Mouse (Mus musculus): ENCODE results near the gene Ugp2.
A peak's percentile ranks its signal among the peaks of the same experiment; 100 is the strongest.

Gene Ugp2

DNA sequence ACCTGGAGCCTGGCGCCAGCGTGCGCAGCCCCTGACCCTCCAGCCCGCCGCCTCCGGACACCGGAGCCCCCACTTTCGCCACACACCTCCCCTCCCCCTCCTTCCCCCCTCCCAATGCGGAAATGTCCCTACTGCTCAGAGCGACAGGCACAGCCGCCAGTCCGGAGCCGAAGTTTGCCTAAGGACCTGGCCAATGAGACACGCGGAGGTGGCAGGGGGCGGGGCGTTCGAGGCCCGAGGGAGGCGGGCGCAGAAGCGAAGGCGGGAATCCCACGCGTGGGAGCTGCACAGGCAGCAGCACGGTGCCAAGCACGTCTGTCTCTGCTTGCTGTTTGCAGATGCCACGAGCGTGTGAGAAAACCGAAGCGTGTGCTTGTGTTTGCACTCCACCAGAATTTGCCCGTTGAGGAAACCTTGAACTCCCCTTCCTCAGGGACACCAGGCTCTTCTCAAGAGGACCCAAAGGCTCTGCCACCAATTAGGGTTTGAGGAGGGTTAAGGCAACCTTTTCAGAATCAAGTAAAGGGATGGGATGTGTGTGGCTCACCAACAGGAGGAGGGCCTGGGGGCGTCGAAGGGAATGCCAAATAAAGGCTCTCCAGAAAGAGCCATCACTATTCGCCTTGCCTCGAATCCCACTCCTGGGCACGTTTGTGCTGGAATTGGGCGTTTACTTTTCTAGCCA, at the start of gene Ugp2:
Gene Ugp2, minus strand, starts transcription at position 80 of the 685 bp plus-strand sequence.
- peak; percentile 93 for DNase-seq (ENCODE audit: low read depth, low spot score)

DNA sequence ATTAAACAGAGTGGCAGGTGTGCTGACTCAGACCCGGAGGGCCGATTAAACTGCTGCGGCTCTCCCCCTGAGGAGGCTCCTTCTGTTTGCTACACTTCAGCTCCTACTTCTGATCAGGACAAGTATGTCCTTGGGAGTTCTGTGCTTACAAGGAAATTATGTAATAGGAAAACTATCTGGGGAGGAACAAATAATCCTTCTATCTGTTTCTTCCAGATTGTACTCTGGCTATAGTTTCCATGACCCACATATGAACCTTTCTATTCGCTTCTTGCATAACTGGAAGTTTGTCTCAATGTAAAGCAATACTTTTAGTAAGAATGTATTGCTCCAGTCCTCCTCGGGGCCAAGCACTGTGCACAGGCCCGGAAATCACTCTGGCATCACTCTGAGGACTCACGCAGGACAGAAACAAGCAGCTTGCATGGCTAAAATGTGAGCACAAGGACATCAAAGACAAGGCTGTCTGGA, 43.9 kb upstream of the Ugp2 start:
- no peak for DNase-seq (ENCODE audit: low read depth, low spot score)

DNA sequence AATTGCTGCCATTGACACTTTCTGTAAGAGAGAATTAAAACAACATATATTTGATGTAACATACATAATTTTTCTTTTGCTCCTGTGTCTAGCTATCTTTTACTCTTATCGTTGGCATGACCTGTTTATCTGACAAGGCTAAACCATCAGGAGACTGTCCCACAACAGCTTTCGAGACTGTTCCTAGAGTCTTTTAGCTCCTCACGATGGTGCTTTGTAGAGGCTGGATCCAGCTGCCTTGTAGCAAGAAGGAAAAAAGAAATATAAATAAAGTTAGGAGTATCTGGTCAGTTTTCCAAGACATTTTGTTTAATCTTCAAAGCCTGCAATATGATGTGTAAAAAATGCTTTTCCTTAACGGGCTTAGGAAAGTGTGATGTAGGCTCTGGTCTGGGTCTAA, 35.7 kb upstream of the Ugp2 start:
- DNase-seq (ENCODE audit: low read depth, low spot score), result no peak

DNA sequence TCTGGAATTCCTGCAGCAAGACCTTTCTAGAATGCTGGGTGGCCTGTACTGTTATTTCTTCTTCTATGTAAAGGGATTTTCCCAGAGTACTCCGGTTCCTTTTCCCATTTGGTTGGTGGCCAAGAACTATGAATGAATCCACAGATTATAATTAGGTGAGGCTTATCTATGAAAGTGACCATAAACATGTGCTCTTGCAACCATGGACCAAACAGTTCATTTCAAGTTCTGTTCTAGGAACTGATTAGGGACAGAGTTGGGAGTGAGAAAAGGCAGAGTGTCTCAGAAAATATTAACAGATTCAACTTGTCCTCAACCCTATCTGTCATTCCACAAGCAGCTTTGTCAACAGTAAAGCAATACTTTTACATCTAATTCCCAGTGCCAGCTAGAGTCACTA, 35.1 kb upstream of the Ugp2 start:
- no peak for DNase-seq (ENCODE audit: low read depth, low spot score)

DNA sequence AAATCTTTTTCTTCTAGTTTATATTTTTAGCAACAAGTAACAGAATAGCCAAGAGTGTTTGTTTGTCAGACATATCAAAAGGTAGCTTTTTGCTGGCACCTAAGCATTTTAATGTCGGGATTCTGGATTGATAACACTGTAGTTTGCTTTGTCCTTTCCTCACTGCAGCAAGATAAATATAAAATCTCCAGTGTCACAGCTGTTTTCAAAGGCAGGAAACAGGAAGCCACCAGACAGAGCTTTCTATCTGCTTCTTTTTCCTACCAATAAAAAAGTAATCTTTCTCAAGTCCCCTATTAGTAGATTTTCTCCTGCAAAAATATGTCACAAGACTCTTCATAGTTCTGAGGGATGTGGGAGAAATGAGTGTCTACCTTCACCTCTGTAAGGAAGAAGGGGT, 32.9 kb upstream of the Ugp2 start:
- no peak for DNase-seq (ENCODE audit: low read depth, low spot score)

DNA sequence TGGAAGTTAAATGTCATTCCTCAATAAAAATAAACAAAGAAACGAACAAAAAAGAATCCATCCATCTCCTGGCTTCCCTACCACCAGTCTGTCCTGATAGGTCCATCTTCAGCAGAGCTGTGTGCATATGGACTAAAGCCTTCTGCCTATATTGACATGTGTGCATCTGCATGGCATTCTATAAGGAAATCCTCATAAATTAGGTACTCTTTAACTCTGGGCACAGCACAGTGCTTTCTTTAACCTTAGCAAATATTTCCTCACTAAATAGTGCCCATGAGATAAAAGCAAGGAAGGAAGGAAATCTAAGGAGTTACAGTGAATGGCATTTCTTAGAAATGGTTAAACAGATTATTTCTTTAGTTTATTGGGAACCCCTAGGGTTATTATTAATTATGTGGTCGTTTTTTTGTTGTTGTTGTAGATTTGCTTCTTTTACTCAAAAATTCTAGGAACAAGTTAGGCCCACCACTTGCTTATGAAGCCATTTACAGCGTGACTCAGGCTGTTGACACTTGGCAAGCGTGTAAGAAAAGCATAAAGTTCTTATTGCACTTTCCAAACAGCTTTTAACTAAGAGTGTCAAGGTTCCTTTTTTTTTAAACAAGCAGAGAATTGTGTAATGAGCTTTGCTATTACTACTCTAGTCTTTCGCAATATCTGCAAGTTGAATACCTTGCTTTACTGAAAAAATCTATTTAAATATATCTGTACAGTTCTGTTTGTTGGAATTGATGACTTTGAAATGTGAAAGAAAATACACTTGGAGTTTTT, 31.7 kb upstream of the Ugp2 start:
- no peak for DNase-seq (ENCODE audit: low read depth, low spot score)

DNA sequence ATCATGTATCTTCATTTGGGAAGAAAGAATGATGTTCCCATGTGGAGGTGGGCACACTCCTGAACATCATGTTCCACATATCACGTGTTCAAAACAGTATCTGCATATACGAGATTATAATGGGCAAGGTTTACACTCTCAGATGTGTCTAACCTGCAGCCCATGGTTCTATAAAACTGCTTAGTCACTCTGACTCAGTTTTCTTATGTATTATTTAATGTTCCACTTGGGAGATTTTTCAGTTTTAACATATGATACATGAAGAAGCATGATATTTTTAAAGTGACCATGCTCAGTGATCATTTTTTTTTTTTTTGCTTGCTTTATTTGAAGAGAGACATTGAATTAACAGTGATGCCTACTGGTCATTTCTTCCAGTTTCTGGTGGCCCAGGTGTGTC, 30.2 kb upstream of the Ugp2 start:
- DNase-seq (ENCODE audit: low read depth, low spot score), result no peak

DNA sequence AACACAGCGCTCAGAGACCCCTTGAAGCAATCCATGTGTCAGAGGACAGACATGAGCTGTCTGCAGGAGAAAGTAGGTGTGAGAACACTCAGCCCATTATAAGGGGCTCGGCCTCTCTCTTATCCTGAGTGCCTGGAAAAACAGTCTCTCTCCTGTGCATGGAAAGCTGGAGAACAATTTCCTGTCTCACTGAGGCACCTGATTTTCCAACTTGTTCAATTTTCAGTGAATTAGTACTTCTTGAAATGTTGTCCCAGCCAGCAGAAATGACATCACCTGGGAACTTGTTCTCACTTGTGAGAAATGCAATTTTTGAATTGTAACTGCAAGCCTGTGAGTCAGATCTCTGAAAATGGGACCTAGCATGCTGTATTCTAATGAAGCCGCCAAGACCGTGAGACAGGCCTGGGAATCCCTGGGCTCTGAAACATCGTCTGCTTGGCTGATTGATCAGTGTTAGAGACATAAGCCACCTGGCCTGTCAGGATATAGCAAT, 28.2 kb upstream of the Ugp2 start:
- peak; percentile 53 for DNase-seq (ENCODE audit: low read depth, low spot score)

DNA sequence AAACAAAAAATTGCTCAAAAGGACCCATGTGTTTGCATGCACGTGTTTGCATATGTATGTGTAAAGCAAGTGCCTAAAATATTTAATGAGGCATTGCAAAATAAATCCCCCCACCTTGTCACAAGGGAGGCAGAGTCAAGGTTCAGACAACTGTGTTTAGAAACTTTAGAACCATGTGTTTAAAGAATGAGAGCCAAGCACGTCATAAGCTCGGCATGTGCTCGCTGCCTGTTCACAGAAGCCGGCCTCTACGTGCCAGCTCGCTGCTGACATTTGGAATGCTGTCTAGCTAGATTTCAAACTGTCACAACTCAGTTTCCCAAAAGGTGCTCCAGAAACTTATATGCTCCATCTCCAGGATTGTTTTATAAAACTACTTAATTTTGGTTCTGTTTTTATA, 27.5 kb upstream of the Ugp2 start:
- peak; percentile 47 for DNase-seq (ENCODE audit: low read depth, low spot score)

DNA sequence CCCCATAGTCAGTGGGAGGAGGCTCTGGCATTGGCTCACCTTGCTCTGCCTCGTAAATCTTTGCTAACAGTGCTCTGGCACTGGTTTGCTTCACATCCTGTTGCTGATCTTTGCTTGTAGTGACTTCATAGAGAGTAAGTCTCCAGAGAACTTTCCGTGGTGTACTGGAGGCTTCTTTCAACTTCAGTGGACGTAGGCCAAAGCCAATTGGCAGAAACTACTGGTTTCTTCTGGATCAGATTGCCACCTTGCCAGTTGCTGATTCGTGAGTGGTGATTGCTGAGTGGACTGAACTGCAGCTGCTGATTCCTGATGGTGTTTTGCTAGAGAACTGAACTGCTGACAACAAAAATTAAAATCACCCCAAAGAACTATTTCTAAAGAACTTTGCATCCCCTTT, 15.8 kb upstream of the Ugp2 start:
- DNase-seq (ENCODE audit: low read depth, low spot score), result no peak

DNA sequence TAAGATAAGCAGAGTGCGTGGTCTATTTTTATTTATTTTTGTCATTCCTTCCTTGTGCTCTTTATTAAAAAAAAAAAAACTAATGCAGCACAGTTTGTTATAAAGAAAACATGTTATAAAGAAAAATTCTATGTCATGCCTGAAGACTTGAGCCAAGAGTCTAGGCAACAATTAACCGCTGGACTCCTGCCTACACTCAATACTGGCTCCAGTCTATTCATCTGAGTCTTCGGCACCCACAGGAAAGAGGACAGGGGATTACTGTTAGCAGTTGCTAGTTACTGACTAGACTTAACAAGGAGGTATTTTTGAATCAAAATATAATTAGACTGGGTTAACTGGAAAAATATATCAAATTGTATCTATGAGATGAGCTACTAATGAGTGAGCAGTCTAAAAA, 3.1 kb upstream of the Ugp2 start:
- no peak for DNase-seq (ENCODE audit: low read depth, low spot score)

DNA sequence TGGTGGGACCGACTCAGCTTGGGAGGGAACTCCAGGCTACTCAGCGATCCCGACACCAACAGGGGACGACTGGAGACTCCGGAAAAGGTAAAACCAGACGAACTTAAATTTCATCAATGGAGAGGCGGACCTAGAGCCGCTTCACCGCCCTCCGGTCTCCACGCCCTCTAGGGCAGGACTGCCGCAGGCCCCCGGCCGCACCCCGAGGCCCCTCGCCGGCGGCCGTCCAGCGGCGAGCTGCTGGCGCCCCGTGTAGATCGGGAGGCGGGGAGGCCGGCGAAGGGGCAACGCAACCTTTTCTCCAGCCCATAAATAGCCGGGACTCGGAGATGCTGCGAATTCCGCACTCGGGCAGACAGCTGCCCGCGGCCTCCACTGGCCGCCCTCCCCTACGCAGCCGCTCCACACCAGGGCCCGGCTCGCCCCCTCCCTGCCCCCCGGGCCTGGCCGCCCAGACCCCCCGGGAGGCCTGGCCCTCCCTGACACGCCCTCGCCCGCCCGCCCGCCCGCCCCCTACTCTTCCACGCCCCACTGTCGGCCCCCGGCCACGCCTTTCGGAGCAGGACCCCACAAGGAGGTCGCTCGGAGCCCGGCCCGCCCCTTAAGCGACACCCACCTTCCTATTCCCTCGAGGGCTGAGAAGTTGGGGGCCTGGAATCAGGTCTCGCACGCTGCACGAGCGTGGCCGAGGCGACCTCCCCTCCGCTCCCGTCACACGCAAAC, 441 bp downstream of the Ugp2 start:
- peak; percentile 86 for DNase-seq (ENCODE audit: low read depth, low spot score)

DNA sequence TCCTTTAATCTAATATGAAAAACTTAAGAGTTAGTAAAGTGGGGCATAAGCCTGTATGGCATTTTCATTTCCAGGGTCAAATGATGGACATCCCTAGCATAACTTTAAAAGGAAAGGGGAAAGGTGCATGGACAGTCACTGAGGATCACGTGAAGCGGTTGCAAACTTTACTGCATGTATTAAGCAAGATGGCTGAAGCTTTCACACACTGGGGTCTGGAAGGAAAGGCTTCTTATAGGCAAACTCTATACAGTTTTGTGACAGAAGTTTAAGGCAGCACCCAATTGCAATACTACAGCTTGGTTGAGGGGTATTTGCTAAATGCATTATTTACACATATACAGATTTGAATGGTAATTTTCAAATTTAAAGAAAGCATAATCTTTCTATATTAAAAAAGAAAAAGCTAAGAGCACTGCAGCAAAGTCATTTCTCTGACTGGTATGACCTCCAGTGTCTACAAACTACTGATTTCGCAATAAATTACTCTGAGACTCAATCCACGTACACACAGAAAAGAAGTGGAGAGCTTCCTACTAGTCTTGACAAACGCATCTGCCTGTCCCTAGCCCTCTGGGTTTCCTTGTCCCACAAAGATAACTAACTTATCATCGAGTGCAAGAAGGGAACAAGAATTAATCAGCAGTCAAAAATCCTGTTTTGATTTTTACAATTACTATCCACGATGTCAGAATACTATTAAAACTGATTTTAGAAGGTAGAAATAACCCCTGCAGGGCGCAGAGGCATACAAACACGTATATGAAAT, 1.6 kb downstream of the Ugp2 start:
- no peak for DNase-seq (ENCODE audit: low read depth, low spot score)

DNA sequence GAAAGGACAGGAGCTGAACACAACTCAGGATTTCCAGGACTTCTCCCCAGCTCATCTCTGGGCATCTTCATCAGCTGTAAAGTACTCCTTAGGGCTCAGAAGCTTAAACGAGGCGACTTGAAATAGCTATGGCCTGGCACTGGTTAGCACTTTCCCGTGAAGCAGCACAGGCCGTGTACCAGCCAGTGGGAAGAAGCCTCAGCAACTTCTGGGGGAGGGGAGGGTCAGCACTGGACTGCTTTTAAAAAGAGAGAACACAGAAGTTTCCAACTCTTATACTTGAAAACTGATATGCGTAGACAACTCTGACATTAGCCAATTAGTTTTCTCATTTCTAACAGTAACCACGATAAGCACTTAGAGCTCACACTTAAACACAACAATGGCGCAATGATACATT, 2.5 kb downstream of the Ugp2 start:
- no peak for DNase-seq (ENCODE audit: low read depth, low spot score)

DNA sequence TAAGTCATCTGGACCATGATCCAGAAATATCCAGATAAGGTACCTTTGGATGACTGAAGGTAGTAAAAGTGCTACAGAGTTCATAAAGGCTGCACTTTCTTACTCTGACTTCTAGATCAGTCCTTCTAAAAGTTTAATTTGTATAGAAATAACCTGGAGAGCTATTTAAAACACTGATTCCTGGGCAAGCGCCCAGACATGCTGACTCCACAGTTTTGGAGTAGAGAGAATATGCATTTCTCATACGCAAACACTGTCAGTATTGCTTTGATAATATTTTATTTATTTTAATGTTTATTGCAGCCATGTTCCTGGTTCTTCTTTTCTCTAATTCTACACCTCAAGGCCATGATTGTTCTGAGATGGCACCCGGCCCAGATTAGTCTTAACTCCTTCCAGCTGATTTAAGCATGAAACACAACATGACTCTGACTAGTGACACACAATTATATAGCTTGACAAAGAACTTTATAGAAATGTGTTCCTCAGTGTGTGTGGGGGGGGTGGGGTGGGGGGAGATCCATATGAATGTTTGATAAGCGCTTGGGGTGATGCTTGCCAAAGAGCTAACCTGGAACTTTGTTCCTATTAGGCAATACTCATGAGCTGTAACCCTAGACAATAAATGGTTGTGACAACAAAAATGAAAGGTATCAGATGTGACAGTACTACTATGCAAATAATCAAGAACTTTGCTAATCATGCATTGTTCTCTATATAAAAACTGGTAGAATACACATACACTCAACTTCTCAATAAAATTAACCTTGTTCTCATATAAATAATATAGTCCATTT, 7.7 kb downstream of the Ugp2 start:
- DNase-seq (ENCODE audit: low read depth, low spot score), result no peak

DNA sequence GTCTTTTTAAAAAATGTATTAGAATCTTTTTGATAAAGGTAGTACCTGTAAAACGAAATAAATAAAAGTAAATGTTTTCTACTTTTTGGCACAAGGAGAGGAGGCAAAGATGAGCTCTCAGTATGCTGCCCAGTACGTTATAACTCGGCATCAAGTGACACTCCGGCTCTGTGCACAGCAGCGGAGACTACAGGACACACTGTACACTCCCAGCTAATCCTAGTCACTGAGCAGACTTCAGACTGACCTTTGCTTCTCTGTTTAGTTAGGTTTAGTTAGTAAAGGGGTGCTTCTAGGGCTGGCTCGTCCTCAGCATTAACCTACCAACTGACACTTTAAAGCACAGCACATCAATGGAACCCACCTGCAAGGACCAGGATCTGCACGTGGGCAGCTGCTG, 19.7 kb downstream of the Ugp2 start:
- no peak for DNase-seq (ENCODE audit: low read depth, low spot score)

DNA sequence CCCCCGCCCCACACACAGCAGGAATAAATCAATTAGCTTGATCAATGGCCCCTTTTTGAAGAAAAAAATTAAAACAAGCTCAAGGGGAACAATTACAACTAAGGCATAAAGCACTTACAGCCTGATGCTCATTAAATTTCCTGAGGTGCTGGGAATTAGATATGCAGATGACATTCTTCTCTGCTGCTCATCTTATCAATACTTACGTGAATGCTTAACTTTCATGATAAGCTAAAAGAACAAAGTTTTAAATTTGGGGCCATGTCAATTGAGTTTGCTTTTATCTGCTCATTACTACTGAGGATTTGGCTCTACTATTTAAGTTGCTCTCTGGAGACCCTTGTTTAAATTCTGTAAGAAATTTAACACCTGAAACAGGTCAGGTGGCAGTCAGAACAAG, 22.1 kb downstream of the Ugp2 start:
- DNase-seq (ENCODE audit: low read depth, low spot score), result no peak

DNA sequence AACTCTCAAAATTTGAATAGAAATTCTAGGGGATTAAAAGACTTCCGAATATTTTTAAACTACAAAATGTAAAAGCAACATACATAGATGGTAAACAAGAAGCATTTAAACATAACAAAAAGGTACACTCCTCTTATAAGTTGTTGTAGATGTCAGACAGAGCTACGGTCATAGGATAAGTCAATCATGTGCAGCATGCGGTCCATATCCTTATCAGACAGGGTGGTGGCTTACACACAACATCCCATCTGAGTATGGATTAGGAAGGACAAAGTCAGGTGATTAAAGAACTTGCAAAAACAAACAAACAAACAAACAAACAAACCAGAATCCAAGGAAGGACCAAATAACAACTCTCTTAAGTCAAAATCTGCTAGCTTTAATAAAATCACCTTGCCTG, 25.0 kb downstream of the Ugp2 start:
- no peak for DNase-seq (ENCODE audit: low read depth, low spot score)

DNA sequence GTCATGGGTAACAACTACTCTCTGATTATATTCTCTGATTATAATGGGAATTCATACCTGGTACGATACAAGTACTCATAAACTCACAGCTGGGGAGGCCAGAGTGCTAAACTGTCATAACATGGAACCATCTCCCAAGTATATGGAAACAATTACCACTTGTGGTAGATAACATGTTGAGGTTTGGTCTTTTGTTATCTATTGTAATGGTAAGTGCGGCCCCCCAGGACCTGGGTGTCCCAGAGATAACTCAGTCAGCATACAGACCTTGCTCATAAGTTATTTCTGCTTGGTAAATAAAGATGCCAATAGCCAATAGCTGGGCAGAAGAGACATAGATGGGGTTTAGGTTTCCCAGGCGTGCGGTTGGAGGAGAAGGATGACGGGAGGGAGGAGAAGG, 27.5 kb downstream of the Ugp2 start:
- no peak for DNase-seq (ENCODE audit: low read depth, low spot score)

DNA sequence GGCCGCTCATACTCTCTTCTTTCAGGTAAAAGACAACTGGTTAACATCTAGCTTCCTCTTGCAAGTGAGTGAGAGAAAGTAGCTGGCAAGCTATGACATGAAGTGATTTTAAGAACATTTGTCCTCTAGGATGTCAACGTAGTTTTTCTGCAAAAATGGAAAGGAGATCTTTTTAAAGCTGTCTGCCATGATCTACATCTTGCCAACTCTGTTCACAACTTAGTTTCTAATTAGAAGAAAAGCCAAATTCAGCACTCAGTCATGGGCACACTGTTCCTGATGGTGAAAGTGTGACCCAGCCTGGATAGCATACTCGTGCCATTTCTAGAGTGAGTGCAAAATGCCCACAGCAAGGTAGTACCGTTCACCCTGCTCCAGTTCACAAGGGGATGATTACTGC, 31.9 kb downstream of the Ugp2 start:
- DNase-seq (ENCODE audit: low read depth, low spot score), result no peak

DNA sequence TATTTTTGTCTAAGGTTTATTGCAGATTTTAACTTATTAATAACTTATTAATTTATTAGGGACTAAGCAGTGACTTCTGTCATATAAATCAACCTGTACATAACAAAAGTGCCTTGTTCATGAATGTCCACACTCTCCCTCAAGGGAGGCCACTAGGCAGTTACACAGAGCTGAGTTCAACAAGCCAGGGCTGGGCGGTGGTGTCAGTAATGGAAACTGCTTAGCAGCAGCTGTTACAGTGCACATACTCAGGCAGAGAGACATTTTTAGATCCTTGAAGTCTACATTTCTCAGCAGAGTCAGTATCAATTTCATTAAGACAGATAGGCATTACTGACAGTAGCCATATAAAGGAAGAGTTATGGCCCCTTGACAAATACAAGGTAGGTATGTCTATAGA, 33.1 kb downstream of the Ugp2 start:
- DNase-seq (ENCODE audit: low read depth, low spot score), result no peak

All from forelimb bud, embryonic 11.5 days (tissue).